24 mouse cellular contexts compared by ENCODE assay signal in genomic region chr6:71503001-71503400, GRCm38 (mm10). TPM values are rescaled to one million over a fixed set of nuclear protein-coding genes. Genes with fewer than 3 reads are reported as not detected.
DNase-seq lines count a peak whose midpoint lies in the region; ATAC-seq and TF ChIP-seq lines count a peak whose summit lies in the region.
"Had no signal": no experiment of that assay in that cellular context is flagged by ENCODE, and none has a peak within 500 bp of the region (broad histone marks: within the 10 kb centered on the region; RNA-seq: fewer than 3 reads in every experiment).

No protein-coding gene starts in this region.

- no peaks in the 10 kb centered on the region for H3K4me1 ChIP-seq in embryonic facial prominence, embryonic 14.5 days (ENCODE audit: control insufficient read depth, insufficient read depth, low read length)
- H3K4me1 ChIP-seq in embryonic facial prominence, embryonic 10.5 days = no peaks in the 10 kb centered on the region
- H3K4me1 ChIP-seq in midbrain, postnatal 0 days (ENCODE audit: insufficient read depth, low read length) = no peaks in the 10 kb centered on the region
- H3K4me1 ChIP-seq in midbrain, embryonic 16.5 days (ENCODE audit: control insufficient read depth, insufficient read depth, low read length) = peaks cover 7% of the 10 kb centered on the region
- H3K4me1 ChIP-seq: embryonic facial prominence, embryonic 12.5 days; heart, embryonic 10.5 days; hindbrain, embryonic 12.5 days had no signal

- H3K4me2 ChIP-seq in embryonic facial prominence, embryonic 14.5 days (ENCODE audit: low read depth, low read length) = no peak overlapping the region
- H3K4me2 ChIP-seq in midbrain, postnatal 0 days (ENCODE audit: low read depth, low read length, poor library complexity, severe bottlenecking) = no peak overlapping the region
- H3K4me2 ChIP-seq in midbrain, embryonic 16.5 days (ENCODE audit: low read length) = no peak overlapping the region
- H3K4me2 ChIP-seq: embryonic facial prominence, embryonic 12.5 days; hindbrain, embryonic 12.5 days had no signal

- WGBS in embryonic facial prominence, embryonic 14.5 days = 66% methylated on average over 4 of the region's 4 CpGs
- 72% methylated on average over 4 of the region's 4 CpGs for WGBS in embryonic facial prominence, embryonic 10.5 days
- WGBS in midbrain, postnatal 0 days = 66% methylated on average over 4 of the region's 4 CpGs
- 72% methylated on average over 4 of the region's 4 CpGs for WGBS in midbrain, embryonic 16.5 days

- no peak for TF ChIP-seq CTCF in midbrain, postnatal 0 days (IDR thresholded peaks at IDR 0.05)

- H3K9ac ChIP-seq in embryonic facial prominence, embryonic 14.5 days (ENCODE audit: low read depth, low read length) = no peak overlapping the region
- H3K9ac ChIP-seq in midbrain, postnatal 0 days (replicated peaks; ENCODE audit: low read length, poor library complexity, severe bottlenecking) = no peak overlapping the region
- no peak overlapping the region for H3K9ac ChIP-seq in midbrain, embryonic 16.5 days (ENCODE audit: low read depth, low read length)
- H3K9ac ChIP-seq: embryonic facial prominence, embryonic 12.5 days; hindbrain, embryonic 12.5 days had no signal

- no peaks in the 10 kb centered on the region for H3K9me3 ChIP-seq in embryonic facial prominence, embryonic 14.5 days (ENCODE audit: control insufficient read depth, low read length)
- H3K9me3 ChIP-seq in embryonic facial prominence, embryonic 10.5 days = no peaks in the 10 kb centered on the region
- H3K9me3 ChIP-seq in midbrain, postnatal 0 days (ENCODE audit: low read length) = no peaks in the 10 kb centered on the region
- no peaks in the 10 kb centered on the region for H3K9me3 ChIP-seq in midbrain, embryonic 16.5 days (replicated peaks; ENCODE audit: control insufficient read depth, low read length, poor library complexity, severe bottlenecking)
- H3K9me3 ChIP-seq: embryonic facial prominence, embryonic 12.5 days; heart, embryonic 10.5 days; hindbrain, embryonic 12.5 days had no signal

- peak; percentile 16 for DNase-seq in embryonic facial prominence, embryonic 14.5 days (ENCODE audit: low spot score)
- no peak for DNase-seq in embryonic facial prominence, embryonic 10.5 days (ENCODE audit: low spot score)
- DNase-seq in frontal cortex, adult 2 months (ENCODE audit: extremely low spot score in 1 of 2, low spot score in 1 of 2) = no peak
- DNase-seq in midbrain, postnatal 0 days (ENCODE audit: low spot score) = peak; percentile 24
- DNase-seq in urinary bladder, postnatal 25 days (ENCODE audit: low spot score) = no peak
- DNase-seq: adrenal gland, postnatal 14 days; cerebellum, adult 9-11 months; cerebellum, postnatal 36 days; embryo, embryonic 11 days; gastrocnemius, postnatal 10 days; heart, adult 18-20 months; heart, postnatal 10 days; heart, postnatal 4 days; kidney, adult 2 months had no signal

- ATAC-seq in embryonic facial prominence, embryonic 14.5 days (ENCODE audit: low read depth) = no peak
- ATAC-seq in frontal cortex, adult (ENCODE audit: low TSS enrichment) = 0 out of 2 replicates have a peak, but pooled peaks have one; percentile 30
- ATAC-seq in midbrain, postnatal 0 days (ENCODE audit: low FRiP score) = no peak
- ATAC-seq in midbrain, embryonic 16.5 days = no peak
- ATAC-seq: activated CD4-positive, CD25-positive, alpha-beta regulatory T cell, adult 4 months; hindbrain, embryonic 16.5 days; inflammation-experienced regulatory T-cells, adult 6 months; Patski had no signal

- no peak overlapping the region for H3K27ac ChIP-seq in embryonic facial prominence, embryonic 14.5 days (replicated peaks; ENCODE audit: low read depth, low read length)
- H3K27ac ChIP-seq in embryonic facial prominence, embryonic 10.5 days (replicated peaks) = no peak overlapping the region
- H3K27ac ChIP-seq in midbrain, postnatal 0 days (ENCODE audit: low read depth, low read length) = no peak overlapping the region
- no peak overlapping the region for H3K27ac ChIP-seq in midbrain, embryonic 16.5 days (ENCODE audit: low read length)
- H3K27ac ChIP-seq: embryonic facial prominence, embryonic 12.5 days; heart, embryonic 10.5 days; hindbrain, embryonic 12.5 days had no signal

- no peak overlapping the region for H3K4me3 ChIP-seq in embryonic facial prominence, embryonic 14.5 days (ENCODE audit: low read depth, low read length)
- no peak overlapping the region for H3K4me3 ChIP-seq in embryonic facial prominence, embryonic 10.5 days
- no peak overlapping the region for H3K4me3 ChIP-seq in midbrain, postnatal 0 days (ENCODE audit: low read depth, low read length)
- no peak overlapping the region for H3K4me3 ChIP-seq in midbrain, embryonic 16.5 days (ENCODE audit: low read depth, low read length)
- H3K4me3 ChIP-seq: embryonic facial prominence, embryonic 12.5 days; heart, embryonic 10.5 days; hindbrain, embryonic 12.5 days had no signal

- H3K36me3 ChIP-seq in embryonic facial prominence, embryonic 14.5 days (ENCODE audit: control insufficient read depth, insufficient read depth, low read length) = peaks cover 39% of the 10 kb centered on the region
- peaks cover 51% of the 10 kb centered on the region for H3K36me3 ChIP-seq in embryonic facial prominence, embryonic 10.5 days (replicated peaks)
- peaks cover 19% of the 10 kb centered on the region; the same call in 1 of the 2 replicates for H3K36me3 ChIP-seq in midbrain, postnatal 0 days (ENCODE audit: insufficient read depth, low read length)
- peaks cover 5% of the 10 kb centered on the region; the same call in 1 of the 2 replicates for H3K36me3 ChIP-seq in midbrain, embryonic 16.5 days (ENCODE audit: control insufficient read depth, insufficient read depth, low read length)

- no peaks in the 10 kb centered on the region for H3K27me3 ChIP-seq in embryonic facial prominence, embryonic 14.5 days (replicated peaks; ENCODE audit: control insufficient read depth, insufficient read depth, low read length)
- no peaks in the 10 kb centered on the region for H3K27me3 ChIP-seq in embryonic facial prominence, embryonic 10.5 days (replicated peaks; ENCODE audit: low read depth, poor library complexity, severe bottlenecking)
- H3K27me3 ChIP-seq in midbrain, postnatal 0 days (ENCODE audit: insufficient read depth, low read length) = no peaks in the 10 kb centered on the region
- no peaks in the 10 kb centered on the region for H3K27me3 ChIP-seq in midbrain, embryonic 16.5 days (ENCODE audit: control insufficient read depth, insufficient read depth, low read depth, low read length)
- H3K27me3 ChIP-seq: CH12.LX; embryonic facial prominence, embryonic 12.5 days; hindbrain, embryonic 12.5 days; Patski had no signal

RNA-seq across cellular contexts. Expression of gene Rnf103, which starts 9.3 kb away (rescaled TPM):
- polyA plus RNA-seq in embryonic facial prominence, embryonic 14.5 days (2014; fragmentation: Nextera tagmentation; extraction: Ambion mirVana) = 20.7 and 21.2 TPM in 2 replicates
- 10.9 TPM in 2 replicates for polyA plus RNA-seq in embryonic facial prominence, embryonic 10.5 days (2016; fragmentation: Nextera tagmentation; extraction: Ambion mirVana)
- polyA plus RNA-seq in frontal cortex, adult 2 months (2012; rRNA removed) = 33.2 and 34.8 TPM in 2 replicates
- 33.9 and 39.6 TPM in 2 replicates for total RNA-seq in midbrain, postnatal 0 days (2014; rRNA removed)
- polyA plus RNA-seq in midbrain, postnatal 0 days (2015; fragmentation: Nextera tagmentation; extraction: Ambion mirVana) = 21.5 and 23.2 TPM in 2 replicates
- polyA plus RNA-seq in midbrain, embryonic 16.5 days (2015; fragmentation: Nextera tagmentation; extraction: Ambion mirVana) = 22.0 and 23.0 TPM in 2 replicates

RNA-seq across cellular contexts. Expression of gene Chmp3, which starts 40.6 kb away (rescaled TPM):
- 69.6 and 70.3 TPM in 2 replicates for polyA plus RNA-seq in embryonic facial prominence, embryonic 14.5 days (2014; fragmentation: Nextera tagmentation; extraction: Ambion mirVana)
- polyA plus RNA-seq in embryonic facial prominence, embryonic 10.5 days (2016; fragmentation: Nextera tagmentation; extraction: Ambion mirVana) = 47.9 and 48.2 TPM in 2 replicates
- 101 and 114 TPM in 2 replicates for polyA plus RNA-seq in frontal cortex, adult 2 months (2012; rRNA removed)
- 56.0 and 59.9 TPM in 2 replicates for total RNA-seq in midbrain, postnatal 0 days (2014; rRNA removed)
- 52.4 and 56.1 TPM in 2 replicates for polyA plus RNA-seq in midbrain, postnatal 0 days (2015; fragmentation: Nextera tagmentation; extraction: Ambion mirVana)
- polyA plus RNA-seq in midbrain, embryonic 16.5 days (2015; fragmentation: Nextera tagmentation; extraction: Ambion mirVana) = 57.9 and 58.1 TPM in 2 replicates

Comparison
In these comparisons a context has a peak if more than half of its experiments do, and no peak if none do; other contexts are left out.
1. DNase-seq: peak in embryonic facial prominence, embryonic 14.5 days (single experiment) and midbrain, postnatal 0 days (single experiment); none in embryonic facial prominence, embryonic 10.5 days (single experiment), frontal cortex, adult 2 months (0 of 2) and urinary bladder, postnatal 25 days (single experiment).